Mouse (Mus musculus) CH12F3 (cell line): ENCODE data around the gene Hoxb7.

Experiments used
- in situ Hi-C: fragments of 300-500 bp; cut with MboI; formaldehyde crosslinking; loops from 2 replicates; pipeline ENCODE4 v1.14.3; 2020; ENCODE audit warnings: low sequenced_read_pairs

The Hoxb7 gene

GRCm38 (mm10) chr11:96311520-96312417, 25.3 kb downstream of the Hoxb7 start:
- in situ Hi-C loops, result no loop called here

GRCm38 (mm10) chr11:96313134-96313533, 26.7 kb downstream of the Hoxb7 start:
- in situ Hi-C loops, result no loop called here

GRCm38 (mm10) chr11:96313806-96314428, 27.5 kb downstream of the Hoxb7 start:
- in situ Hi-C loops, result no loop called here

GRCm38 (mm10) chr11:96314671-96315343, 28.4 kb downstream of the Hoxb7 start:
- in situ Hi-C loops, result no loop called here

GRCm38 (mm10) chr11:96315344-96315681, 28.9 kb downstream of the Hoxb7 start:
- in situ Hi-C loops, result no loop called here

GRCm38 (mm10) chr11:96316696-96317607, 30.5 kb downstream of the Hoxb7 start:
- in situ Hi-C loops, result no loop called here

GRCm38 (mm10) chr11:96317608-96318367, 31.4 kb downstream of the Hoxb7 start, which contains the start of gene Hoxb4:
Gene Hoxb4 (plus strand): TSS chr11:96318267.
- in situ Hi-C loops, result no loop called here

- in situ Hi-C loops, result no loop called here
Measured at GRCm38 (mm10) chr11:96318368-96319070, 32.1 kb downstream of the Hoxb7 start.

- in situ Hi-C loops, result no loop called here
Measured at GRCm38 (mm10) chr11:96319071-96319902, 32.9 kb downstream of the Hoxb7 start.

GRCm38 (mm10) chr11:96319910-96320309, 33.5 kb downstream of the Hoxb7 start:
- in situ Hi-C loops, result no loop called here

GRCm38 (mm10) chr11:96320688-96321087, 34.3 kb downstream of the Hoxb7 start:
- in situ Hi-C loops, result no loop called here

GRCm38 (mm10) chr11:96321846-96322245, 35.4 kb downstream of the Hoxb7 start:
- in situ Hi-C loops, result no loop called here

GRCm38 (mm10) chr11:96322738-96323137, 36.3 kb downstream of the Hoxb7 start:
- in situ Hi-C loops, result no loop called here

- in situ Hi-C loops, result no loop called here
Measured at GRCm38 (mm10) chr11:96323154-96323553, 36.7 kb downstream of the Hoxb7 start, which contains the start of gene Hoxb3. Gene Hoxb3 (plus strand): TSS chr11:96323326.

- in situ Hi-C loops, result no loop called here
Measured at GRCm38 (mm10) chr11:96324125-96324524, 37.7 kb downstream of the Hoxb7 start.

GRCm38 (mm10) chr11:96324965-96325364, 38.5 kb downstream of the Hoxb7 start:
- in situ Hi-C loops, result no loop called here

GRCm38 (mm10) chr11:96325747-96326212, 39.4 kb downstream of the Hoxb7 start:
- in situ Hi-C loops, result no loop called here

GRCm38 (mm10) chr11:96326705-96327104, 40.3 kb downstream of the Hoxb7 start:
- in situ Hi-C loops, result no loop called here
